Mouse (Mus musculus) midbrain, embryonic 13.5 days (tissue): Measurements from ENCODE around the gene Zfp963. TPM values are rescaled to one million over a fixed set of nuclear protein-coding genes. Genes with fewer than 3 reads are reported as not detected.
"Not testable (repeated sequence)": the region's sequence is repeated elsewhere in the genome, so short reads cannot be mapped to it uniquely, and the experiment has no call there.

Experiments
- ATAC-seq: fragments of 200-750 bp; cut with Nextera tagmentation; 2 replicates; pipeline ENCODE4 v1.8.0; 2017; ENCODE audit warnings: mild to moderate bottlenecking, moderate TSS enrichment, moderate library complexity
- H3K27ac ChIP-seq: fragments of 300-500 bp; sonication (generic); 2 replicates; pipeline ENCODE4 v1.5.1; 2015; ENCODE audit warnings: inconsistent platforms, mild to moderate bottlenecking, moderate library complexity
- H3K27me3 ChIP-seq: fragments of 300-500 bp; sonication (generic); 2 replicates; pipeline ENCODE4 v1.6.1; 2015; ENCODE audit warnings: mild to moderate bottlenecking, inconsistent platforms
- H3K36me3 ChIP-seq: fragments of 300-500 bp; sonication (generic); 2 replicates; pipeline ENCODE4 v1.6.1; 2015; ENCODE audit warnings: mild to moderate bottlenecking, inconsistent platforms
- H3K4me1 ChIP-seq: fragments of 300-500 bp; sonication (generic); replicated peaks from 2 replicates; pipeline ENCODE4 v1.6.1; 2015; ENCODE audit warnings: inconsistent platforms
- H3K4me2 ChIP-seq: fragments of 300-500 bp; sonication (generic); replicated peaks from 2 replicates; pipeline ENCODE4 v1.6.1; 2015; ENCODE audit warnings: moderate library complexity, mild to moderate bottlenecking, inconsistent platforms
- H3K4me3 ChIP-seq: fragments of 300-500 bp; sonication (generic); replicated peaks from 2 replicates; pipeline ENCODE4 v1.5.1; 2015; ENCODE audit warnings: mild to moderate bottlenecking, inconsistent platforms
- H3K9ac ChIP-seq: fragments of 300-500 bp; sonication (generic); replicated peaks from 2 replicates; pipeline ENCODE4 v1.6.1; 2015; ENCODE audit warnings: mild to moderate bottlenecking, inconsistent platforms
- H3K9me3 ChIP-seq: fragments of 300-500 bp; sonication (generic); 2 replicates; pipeline ENCODE4 v1.6.1; 2016; ENCODE audit warnings: mild to moderate bottlenecking, inconsistent platforms
- WGBS: fragments of 180-500 bp; shearing (Covaris S2); methylation state at CpG from one replicate; pipeline ENCODE4 v1.1.7; 2015; 5-methylcytosine and 5-hydroxymethylcytosine counted together
- polyA plus RNA-seq: library from polyadenylated mRNA; unstranded; fragments of >200 nt; fragmentation: Nextera tagmentation; extraction: Ambion mirVana; gene quantifications from 2 replicates; pipeline ENCODE4 v1.2.1, GENCODE M21; 2015

Zfp963 gene
- polyA plus RNA-seq, 1 experiment from 2014 or later = 9.2 TPM

DNA sequence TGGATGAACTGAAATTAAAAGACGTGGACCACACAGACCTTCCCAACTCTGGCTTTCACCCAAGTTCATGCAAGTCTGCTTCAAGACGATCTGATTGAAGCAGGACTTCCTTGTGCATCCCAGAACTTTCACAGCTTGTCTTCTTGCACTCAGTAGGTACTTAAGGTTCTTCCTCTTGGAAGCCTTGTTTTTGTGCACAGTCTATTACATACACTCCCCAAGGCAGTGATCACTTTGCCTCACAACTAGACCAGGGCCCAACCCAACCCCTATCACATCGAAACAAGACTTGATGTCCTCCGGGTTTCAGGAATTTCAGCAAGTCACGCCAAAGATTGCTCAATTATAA is 32.6 kb downstream of the Zfp963 start:
- H3K36me3 ChIP-seq = peaks cover 6% of the 10 kb centered on the region; the same call in 1 of the 2 replicates
- ATAC-seq = no peak; the same call in 1 of the 2 replicates
- peak overlapping the region; percentile 51 for H3K4me2 ChIP-seq
- H3K9ac ChIP-seq = peak overlapping the region; percentile 16; the same call in 1 of the 2 replicates
- WGBS = 46% methylated on average over 5 of the region's 5 CpGs
- peak overlapping the region; percentile 88 for H3K4me3 ChIP-seq
- peak overlapping the region; percentile 67 for H3K27ac ChIP-seq
- H3K27me3 ChIP-seq = no peaks in the 10 kb centered on the region
- no peaks in the 10 kb centered on the region for H3K9me3 ChIP-seq
- H3K4me1 ChIP-seq = peaks cover 33% of the 10 kb centered on the region

DNA sequence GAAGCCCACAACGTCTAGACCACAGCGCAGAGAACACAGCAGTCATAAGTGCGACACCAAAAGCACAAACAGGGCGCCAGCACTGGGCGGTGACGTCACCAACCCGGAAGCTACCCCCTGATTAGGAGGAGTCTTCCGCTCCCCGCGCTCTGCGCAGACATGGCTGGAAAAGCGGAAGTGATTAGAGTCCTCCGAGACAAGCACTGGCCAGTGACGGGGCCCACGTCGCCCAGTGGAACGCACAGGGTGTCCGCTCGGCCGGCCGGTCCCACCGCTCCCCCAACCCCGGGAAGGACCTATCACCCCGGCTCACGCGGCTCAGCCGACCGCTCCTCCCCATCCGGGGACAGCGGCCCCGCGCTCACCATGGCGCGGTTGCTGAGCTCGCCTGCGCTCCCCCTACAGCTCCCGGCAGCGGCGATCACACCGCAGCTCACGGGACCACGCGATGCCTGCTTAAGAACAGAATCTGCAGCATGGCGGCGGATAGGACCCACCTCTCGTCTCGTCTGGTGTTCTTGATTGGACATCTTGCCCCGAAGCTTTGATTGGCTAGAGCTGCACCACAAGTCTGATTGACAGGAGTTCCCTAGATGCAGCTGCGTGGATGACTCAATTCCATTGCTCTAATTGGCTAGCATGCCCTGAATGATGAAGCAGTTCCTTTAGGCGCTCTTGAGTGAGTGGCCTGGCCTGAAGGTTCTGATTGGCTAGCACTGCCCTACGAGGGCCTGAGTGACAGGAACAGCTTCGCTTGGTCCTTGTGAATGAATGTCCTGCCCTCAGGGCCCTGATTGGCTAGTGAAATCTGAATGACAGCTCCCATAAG is 33.2 kb downstream of the Zfp963 start:
- Histone ChIP-seq H3K4me3 (peak overlapping the region; percentile 88), H3K36me3 (peaks cover 6% of the 10 kb centered on the region; the same call in 1 of the 2 replicates), H3K4me1 (peaks cover 33% of the 10 kb centered on the region), H3K9me3 (no peaks in the 10 kb centered on the region), H3K4me2 (peak overlapping the region; percentile 51), H3K27ac (peak overlapping the region; percentile 100), H3K27me3 (no peaks in the 10 kb centered on the region), H3K9ac (peak overlapping the region; percentile 94)
- ATAC-seq = peak; percentile 99
- under 1% methylated on average over 52 of the region's 52 CpGs for WGBS

DNA sequence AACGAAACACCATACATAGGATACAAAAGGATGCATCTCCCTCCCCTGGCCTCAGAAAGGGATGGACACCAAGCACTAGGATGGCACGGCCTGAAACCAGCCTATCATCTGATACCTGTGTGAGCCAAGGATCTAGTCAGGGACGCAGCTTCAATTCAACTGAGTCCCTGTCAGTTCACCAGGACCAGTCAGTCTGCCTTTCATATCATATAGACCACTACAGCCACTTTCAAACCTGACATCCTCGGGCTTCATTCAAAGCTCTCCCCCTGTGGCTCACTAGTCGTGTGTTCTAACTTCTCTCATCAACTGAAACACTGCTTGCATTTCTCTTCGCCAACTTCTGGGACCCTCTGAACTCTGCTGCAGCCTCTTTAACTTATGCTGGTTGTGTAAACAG is 34.4 kb downstream of the Zfp963 start:
- Histone ChIP-seq H3K4me3 (peak overlapping the region; percentile 88), H3K27ac (no peak overlapping the region), H3K4me2 (peak overlapping the region; percentile 44), H3K9me3 (no peaks in the 10 kb centered on the region), H3K36me3 (peaks cover 13% of the 10 kb centered on the region), H3K27me3 (no peaks in the 10 kb centered on the region), H3K4me1 (peaks cover 33% of the 10 kb centered on the region), H3K9ac (peak overlapping the region; percentile 30)
- WGBS = 81% methylated on average over 6 of the region's 6 CpGs
- ATAC-seq = no peak

DNA sequence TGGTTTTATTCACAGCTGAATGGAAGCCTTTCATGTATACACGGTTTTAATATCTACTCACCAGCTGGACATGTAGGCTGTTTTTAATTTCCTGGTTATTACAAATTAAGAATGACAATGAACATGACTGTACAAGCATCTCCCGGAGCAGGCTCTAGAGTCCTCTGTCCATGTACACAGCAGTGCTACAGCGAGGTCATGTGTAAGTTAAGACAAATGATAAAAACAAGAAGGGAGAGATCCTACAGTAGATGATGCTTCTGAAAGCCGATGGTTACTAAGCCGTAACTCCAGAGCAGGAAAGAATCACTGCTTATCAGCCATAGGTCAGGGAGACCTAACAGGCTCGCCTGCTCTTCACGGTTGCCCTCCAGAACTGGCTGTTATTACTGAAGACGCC is 36.3 kb downstream of the Zfp963 start:
- H3K27me3 ChIP-seq = no peaks in the 10 kb centered on the region
- H3K4me3 ChIP-seq = no peak overlapping the region
- no peaks in the 10 kb centered on the region for H3K9me3 ChIP-seq
- ATAC-seq = no peak
- 0 out of 2 replicates have a peak overlapping the region, but pooled peaks have one; percentile 36 for H3K9ac ChIP-seq
- H3K4me2 ChIP-seq = no peak overlapping the region
- WGBS = 93% methylated on average over 8 of the region's 8 CpGs
- H3K27ac ChIP-seq = no peak overlapping the region
- H3K4me1 ChIP-seq = peaks cover 33% of the 10 kb centered on the region
- H3K36me3 ChIP-seq = peaks cover 30% of the 10 kb centered on the region

DNA sequence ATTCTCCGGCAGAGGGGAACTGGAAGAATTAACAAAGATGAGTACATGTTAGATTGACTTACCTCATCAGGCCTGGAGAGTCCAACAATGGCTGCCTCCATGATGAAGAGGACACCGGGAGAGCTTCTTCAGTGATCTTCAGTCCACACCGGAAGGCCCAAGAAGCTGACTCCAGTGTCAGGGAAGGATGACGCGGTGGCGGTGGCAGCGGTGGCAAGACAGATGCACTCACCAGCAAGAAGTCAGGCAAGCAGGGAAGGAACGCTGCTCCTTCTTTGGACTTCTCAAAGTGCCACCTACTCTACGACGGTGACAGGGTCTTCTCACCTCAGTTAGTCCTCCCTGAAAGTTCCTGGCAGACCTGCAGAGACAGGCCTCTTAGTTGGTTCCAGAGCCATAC is 39.1 kb downstream of the Zfp963 start, which contains the start of gene Zfp869:
Zfp869 (minus strand) TSS at position 101 of the 400 bp plus-strand sequence.
- H3K9ac ChIP-seq, H3K9me3 ChIP-seq, H3K27me3 ChIP-seq, ATAC-seq, H3K4me3 ChIP-seq, H3K27ac ChIP-seq, H3K4me2 ChIP-seq: not testable (repeated sequence)
- 97% methylated on average over 10 of the region's 10 CpGs for WGBS
- Histone ChIP-seq H3K4me1 (peaks cover 27% of the 10 kb centered on the region), H3K36me3 (peaks cover 59% of the 10 kb centered on the region)

DNA sequence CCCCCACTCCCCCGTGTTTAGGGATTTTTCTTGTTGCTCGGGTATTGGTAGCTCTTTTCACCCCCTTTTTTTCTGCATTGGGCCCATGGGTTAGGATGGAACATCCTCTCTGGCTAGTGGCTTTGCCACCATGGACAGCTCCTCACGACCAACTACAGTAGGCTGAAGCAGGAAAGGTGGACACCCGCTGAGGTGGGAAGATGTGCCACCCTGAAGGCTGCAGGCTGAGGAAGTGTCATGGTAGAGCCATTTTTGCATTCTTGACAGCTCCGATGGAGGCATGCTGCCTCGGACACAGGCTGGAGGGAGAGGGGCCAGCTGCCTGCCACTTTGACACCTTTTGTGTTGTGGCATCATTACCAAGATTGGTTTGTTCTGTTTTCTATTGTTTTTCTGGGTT is 48.0 kb downstream of the Zfp963 start:
- no peak for ATAC-seq
- Histone ChIP-seq H3K36me3 (peaks cover 45% of the 10 kb centered on the region), H3K4me3 (no peak overlapping the region), H3K9ac (no peak overlapping the region), H3K27ac (no peak overlapping the region), H3K9me3 (no peaks in the 10 kb centered on the region), H3K4me1 (no peaks in the 10 kb centered on the region), H3K4me2 (no peak overlapping the region), H3K27me3 (no peaks in the 10 kb centered on the region)
- 83% methylated on average over 6 of the region's 6 CpGs for WGBS

Other genes starting within 250 kb of the Zfp963 start
- gene Gm7697, start 227.0 kb downstream of the Zfp963 start, polyA plus RNA-seq = not detected in 2 replicates
- gene Zfp868, start 124.4 kb downstream of the Zfp963 start, polyA plus RNA-seq = 48.6 and 50.8 TPM in 2 replicates
- gene Zfp964, start 95.5 kb downstream of the Zfp963 start, polyA plus RNA-seq = 2.3 and 2.4 TPM in 2 replicates
- gene Zfp869, start 39.2 kb downstream of the Zfp963 start, polyA plus RNA-seq = 28.4 and 28.8 TPM in 2 replicates
- 0.24 and 1.1 TPM in 2 replicates for gene Gm20422, start 24.9 kb upstream of the Zfp963 start, polyA plus RNA-seq
- 46.6 and 49.0 TPM in 2 replicates for gene Atp13a1, start 41.2 kb upstream of the Zfp963 start, polyA plus RNA-seq
- 49.1 and 51.7 TPM in 2 replicates for gene Zfp866, start 41.2 kb upstream of the Zfp963 start, polyA plus RNA-seq
- 31.8 and 37.0 TPM in 2 replicates for gene Gmip, start 58.7 kb upstream of the Zfp963 start, polyA plus RNA-seq
- 0.58 and 0.64 TPM in 2 replicates for gene Lpar2, start 72.5 kb upstream of the Zfp963 start, polyA plus RNA-seq
- gene Pbx4, start 82.5 kb upstream of the Zfp963 start, polyA plus RNA-seq = 59.2 and 65.0 TPM in 2 replicates
- gene Cilp2, start 137.7 kb upstream of the Zfp963 start, polyA plus RNA-seq = 2.1 TPM in 2 replicates
- 3.7 and 4.1 TPM in 2 replicates for gene Tssk6, start 152.2 kb upstream of the Zfp963 start, polyA plus RNA-seq
- 174 and 181 TPM in 2 replicates for gene Ndufa13, start 152.6 kb upstream of the Zfp963 start, polyA plus RNA-seq
- gene Yjefn3, start 152.7 kb upstream of the Zfp963 start, polyA plus RNA-seq = 9.1 and 10.8 TPM in 2 replicates
- gene Gatad2a, start 246.4 kb upstream of the Zfp963 start, polyA plus RNA-seq = 26.0 and 27.7 TPM in 2 replicates